Mouse (Mus musculus): Measurements from ENCODE around the gene Ikzf2.

DNA sequence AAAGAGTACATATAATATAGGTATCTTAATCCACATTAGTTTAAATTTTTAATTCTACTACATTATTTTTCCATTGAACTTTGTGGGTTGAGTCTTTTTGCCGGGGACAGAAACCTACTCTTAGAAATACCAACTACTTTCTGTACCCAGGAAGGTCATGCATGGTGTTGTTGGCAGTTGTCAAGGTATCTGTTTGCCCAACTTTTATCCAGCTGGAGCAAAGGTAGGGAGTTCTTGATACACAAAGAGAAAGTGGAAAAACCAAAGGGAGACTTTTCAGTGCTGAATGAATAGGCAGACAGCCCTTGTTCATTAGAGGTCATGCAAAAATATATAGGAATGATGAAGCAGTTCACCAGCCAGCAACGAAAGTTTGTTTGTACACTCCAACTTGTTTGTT, 52.8 kb downstream of the Ikzf2 start:
- TF ChIP-seq CTCF (IDR thresholded peaks at IDR 0.05; ENCODE audit: insufficient read depth, low read depth, low read length), result no peak
- TF ChIP-seq POLR2A (IDR thresholded peaks at IDR 0.05; ENCODE audit: insufficient read depth, low read depth, low read length), result no peak
